Mouse (Mus musculus): ENCODE results near the gene Slit3.

DNA sequence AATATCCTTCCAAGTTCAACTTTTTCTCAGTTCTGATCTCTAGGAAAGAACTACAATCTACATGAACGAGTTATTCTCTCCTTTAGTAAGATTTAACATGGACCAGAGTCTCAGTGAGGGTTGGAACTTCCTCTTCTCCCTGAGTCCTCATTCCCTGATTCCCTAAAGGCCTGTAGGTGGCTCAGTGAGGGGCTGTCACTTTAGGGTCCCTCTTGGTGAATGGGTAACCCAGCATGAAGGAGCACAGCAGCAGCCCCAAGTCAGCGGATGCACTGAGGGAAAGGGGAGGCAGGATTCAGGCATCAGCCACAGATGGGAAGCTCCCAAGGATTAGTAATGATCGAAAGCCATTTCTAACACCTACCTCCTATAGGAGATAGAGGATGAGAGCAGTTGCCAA is 4.6 kb upstream of the Slit3 start:
- TF ChIP-seq POLR2A (IDR thresholded peaks at IDR 0.05; ENCODE audit: control insufficient read depth in 1 of 2, insufficient read depth in 1 of 2, low read depth in 1 of 2, low read length in 2 of 2, poor library complexity in 1 of 2) (no peak), CHD2 (IDR thresholded peaks at IDR 0.05; ENCODE audit: low read length) (no peak), UBTF (IDR thresholded peaks at IDR 0.05; ENCODE audit: borderline replicate concordance, insufficient read depth, low read depth, low read length) (no peak), USF1 (IDR thresholded peaks at IDR 0.05; ENCODE audit: low read depth, low read length) (no peak), GATA1 (IDR thresholded peaks at IDR 0.05; ENCODE audit: low read depth, low read length) (no peak), MAX (IDR thresholded peaks at IDR 0.05; ENCODE audit: low read length) (no peak), ZNF384 (IDR thresholded peaks at IDR 0.05; ENCODE audit: low read depth, low read length) (no peak)

Data from MEL (cell line).